Mouse (Mus musculus) liver, embryonic 14.5 days (tissue): ENCODE results near the gene Gadd45g.

Source experiments
- CTCF ChIP-seq: IDR thresholded peaks from 2 replicates; pipeline ENCODE4 v1.5.1; 2016; ENCODE audit warnings: antibody characterized with exemption, low read depth, control low read depth
- EP300 ChIP-seq: IDR thresholded peaks from 2 replicates; pipeline ENCODE4 v1.6.1; 2016; ENCODE audit warnings: antibody characterized with exemption, low read depth

- TF ChIP-seq CTCF = no peak
- TF ChIP-seq EP300 = no peak
These were observed 12.0 kb downstream of the Gadd45g start for GRCm38 (mm10) chr13:51858475-51858874.
